Mouse (Mus musculus) stomach, postnatal 0 days (tissue): Measurements from ENCODE around the gene Trim59.

Experiments used
- CTCF ChIP-seq: IDR thresholded peaks from 2 replicates; pipeline ENCODE4 v1.5.1; 2016; ENCODE audit warnings: antibody characterized with exemption, low read depth, mild to moderate bottlenecking, moderate library complexity
- EP300 ChIP-seq: optimal IDR thresholded peaks from 2 replicates; pipeline ENCODE3; 2016; ENCODE audit warnings: antibody characterized with exemption

- TF ChIP-seq EP300 (no peak), CTCF (peak; percentile 64)
Measured at GRCm38 (mm10) chr3:69026133-69026783, 18.3 kb downstream of the Trim59 start.
